Comparison of ENCODE assay signal across 16 mouse cellular contexts in the genomic region with DNA sequence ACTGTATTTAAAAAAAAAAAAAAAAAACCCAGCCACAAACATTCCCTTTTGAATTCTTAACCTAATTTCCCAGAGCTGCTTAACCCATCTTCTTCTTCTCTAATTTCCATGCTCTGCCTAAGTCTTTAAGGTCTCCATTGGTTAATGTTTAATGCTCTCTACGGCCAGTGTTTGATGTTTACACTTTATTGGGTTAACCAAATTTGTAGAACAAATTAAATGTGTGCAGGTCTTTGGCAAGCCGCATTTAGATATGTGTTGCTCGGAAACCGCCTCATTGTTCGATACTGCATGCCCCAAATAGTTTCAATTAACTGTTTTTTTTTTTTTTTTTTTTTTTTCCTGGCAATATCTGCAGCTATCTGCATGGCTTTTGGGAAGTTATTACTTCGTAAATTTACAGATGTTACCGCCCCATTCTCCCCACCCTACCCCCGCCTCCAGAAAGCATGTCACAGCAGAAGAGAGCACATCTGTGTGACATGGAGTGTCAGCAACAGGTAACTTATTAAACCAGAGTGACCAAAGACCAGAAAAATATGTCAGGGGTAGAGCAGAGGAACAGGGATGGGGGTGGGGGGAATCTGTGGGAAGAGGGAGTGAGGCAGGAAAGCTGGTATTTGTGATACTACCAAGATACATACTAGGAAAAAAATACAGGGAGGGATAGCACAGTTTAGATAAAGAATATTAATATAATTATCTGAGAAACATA.
DNase-seq lines count a peak whose midpoint lies in the region; ATAC-seq and TF ChIP-seq lines count a peak whose summit lies in the region.
"Had no signal": no experiment of that assay in that cellular context is flagged by ENCODE, and none has a peak within 500 bp of the region (broad histone marks: within the 10 kb centered on the region; RNA-seq: fewer than 3 reads in every experiment).

No protein-coding gene starts in this region.

- TF ChIP-seq EP300 in liver, postnatal 0 days (IDR thresholded peaks at IDR 0.05; ENCODE audit: low read depth) = no peak

- no peak for TF ChIP-seq CTCF in kidney, adult 2 months (conservative IDR thresholded peaks at IDR 0.05; ENCODE audit: insufficient read depth, insufficient read length, low read depth, low read length)
- no peak for TF ChIP-seq CTCF in liver, postnatal 0 days (IDR thresholded peaks at IDR 0.05; ENCODE audit: low read depth)

- no peak for ATAC-seq in midbrain, embryonic 11.5 days (ENCODE audit: low FRiP score)
- ATAC-seq in midbrain, embryonic 16.5 days = no peak
- ATAC-seq in liver, postnatal 0 days = peak; percentile 88
- ATAC-seq in forebrain, embryonic 11.5 days (replicated peaks; ENCODE audit: low FRiP score) = no peak
- no peak for ATAC-seq in granulocyte monocyte progenitor cell, adult 5-6 weeks (replicated peaks; ENCODE audit: poor library complexity, severe bottlenecking)
- ATAC-seq: CD4-positive, CD25-positive, alpha-beta regulatory T cell, adult 4 months had no signal

- H3K4me3 ChIP-seq in midbrain, embryonic 11.5 days (ENCODE audit: low read depth, low read length) = no peak overlapping the region
- H3K4me3 ChIP-seq in midbrain, embryonic 16.5 days (ENCODE audit: low read depth, low read length) = no peak overlapping the region
- no peak overlapping the region for H3K4me3 ChIP-seq in kidney, adult 2 months (ENCODE audit: insufficient read depth, low read depth, low read length)
- H3K4me3 ChIP-seq in liver, postnatal 0 days (ENCODE audit: low read depth, low read length) = no peak overlapping the region
- H3K4me3 ChIP-seq in forebrain, embryonic 11.5 days (ENCODE audit: low read depth, low read length) = no peak overlapping the region
- H3K4me3 ChIP-seq: neural tube, embryonic 12.5 days had no signal

- no peak for TF ChIP-seq POLR2A in kidney, adult 2 months (IDR thresholded peaks at IDR 0.05; ENCODE audit: low read depth, low read length)

- peak; percentile 64 for DNase-seq in midbrain, embryonic 11.5 days (ENCODE audit: low spot score, missing footprints)
- DNase-seq in kidney, adult 2 months = peak; percentile 82
- peak; percentile 44 for DNase-seq in kidney, postnatal 10 days
- peak; percentile 48 for DNase-seq in liver, postnatal 0 days
- no peak for DNase-seq in forebrain, embryonic 11.5 days (ENCODE audit: low spot score)
- DNase-seq: adrenal gland, adult 8-10 months; cerebellum, adult 9-10 months; embryo, embryonic 11 days; gastrocnemius, postnatal 10 days; lung, adult 2 months; thymus, postnatal 14 days had no signal

- no peak overlapping the region for H3K9ac ChIP-seq in midbrain, embryonic 11.5 days (ENCODE audit: low read length)
- no peak overlapping the region for H3K9ac ChIP-seq in midbrain, embryonic 16.5 days (ENCODE audit: low read depth, low read length)
- H3K9ac ChIP-seq in liver, postnatal 0 days (replicated peaks) = no peak overlapping the region
- H3K9ac ChIP-seq in forebrain, embryonic 11.5 days (ENCODE audit: low read length) = no peak overlapping the region
- H3K9ac ChIP-seq: neural tube, embryonic 12.5 days had no signal

- no peaks in the 10 kb centered on the region for H3K9me3 ChIP-seq in midbrain, embryonic 11.5 days (ENCODE audit: control insufficient read depth, low read length)
- H3K9me3 ChIP-seq in midbrain, embryonic 16.5 days (replicated peaks; ENCODE audit: control insufficient read depth, low read length, poor library complexity, severe bottlenecking) = no peaks in the 10 kb centered on the region
- no peaks in the 10 kb centered on the region for H3K9me3 ChIP-seq in liver, postnatal 0 days (ENCODE audit: low read length)
- no peaks in the 10 kb centered on the region for H3K9me3 ChIP-seq in forebrain, embryonic 11.5 days (ENCODE audit: control insufficient read depth, low read length)
- H3K9me3 ChIP-seq: neural tube, embryonic 12.5 days had no signal

- H3K4me2 ChIP-seq in midbrain, embryonic 11.5 days = no peak overlapping the region
- no peak overlapping the region for H3K4me2 ChIP-seq in midbrain, embryonic 16.5 days (ENCODE audit: low read length)
- H3K4me2 ChIP-seq in liver, postnatal 0 days (ENCODE audit: low read depth, low read length) = peak overlapping the region; percentile 35; the same call in 1 of the 2 replicates
- no peak overlapping the region for H3K4me2 ChIP-seq in forebrain, embryonic 11.5 days (ENCODE audit: low read depth, low read length, severe bottlenecking)
- H3K4me2 ChIP-seq: heart, embryonic 11.5 days; neural tube, embryonic 12.5 days had no signal

- no peak overlapping the region for H3K27ac ChIP-seq in midbrain, embryonic 11.5 days (ENCODE audit: low read depth, low read length)
- no peak overlapping the region for H3K27ac ChIP-seq in midbrain, embryonic 16.5 days (ENCODE audit: low read length)
- H3K27ac ChIP-seq in kidney, adult 2 months (ENCODE audit: insufficient read depth, low read depth, low read length) = 0 out of 2 replicates have a peak overlapping the region, but pooled peaks have one; percentile 52
- peak overlapping the region; percentile 74 for H3K27ac ChIP-seq in liver, postnatal 0 days (ENCODE audit: low read depth)
- H3K27ac ChIP-seq in forebrain, embryonic 11.5 days (ENCODE audit: low read depth, low read length) = no peak overlapping the region
- H3K27ac ChIP-seq: neural tube, embryonic 12.5 days had no signal

- 88% methylated on average over 8 of the region's 8 CpGs for WGBS in midbrain, embryonic 11.5 days
- WGBS in midbrain, embryonic 16.5 days = 68% methylated on average over 8 of the region's 8 CpGs
- WGBS in kidney, adult 2 months = 28% methylated on average over 8 of the region's 8 CpGs
- 65% methylated on average over 8 of the region's 8 CpGs for WGBS in liver, postnatal 0 days (ENCODE audit: insufficient replicate concordance)
- WGBS in forebrain, embryonic 11.5 days = 81% methylated on average over 8 of the region's 8 CpGs

- peaks cover 11% of the 10 kb centered on the region for H3K4me1 ChIP-seq in midbrain, embryonic 11.5 days (ENCODE audit: control insufficient read depth, insufficient read depth, low read length)
- H3K4me1 ChIP-seq in midbrain, embryonic 16.5 days (ENCODE audit: control insufficient read depth, insufficient read depth, low read length) = peaks cover 9% of the 10 kb centered on the region; the same call in 1 of the 2 replicates
- H3K4me1 ChIP-seq in kidney, adult 2 months (ENCODE audit: control insufficient read depth, insufficient read depth, low read length) = peaks cover 18% of the 10 kb centered on the region
- peaks cover 5% of the 10 kb centered on the region; the same call in 1 of the 2 replicates for H3K4me1 ChIP-seq in liver, postnatal 0 days (ENCODE audit: insufficient read depth)
- H3K4me1 ChIP-seq in forebrain, embryonic 11.5 days (replicated peaks; ENCODE audit: control insufficient read depth, insufficient read depth, low read length) = peaks cover 4% of the 10 kb centered on the region; the same call in 1 of the 2 replicates

- no peaks in the 10 kb centered on the region for H3K36me3 ChIP-seq in midbrain, embryonic 11.5 days (ENCODE audit: control insufficient read depth, insufficient read depth, low read length)
- no peaks in the 10 kb centered on the region for H3K36me3 ChIP-seq in midbrain, embryonic 16.5 days (ENCODE audit: control insufficient read depth, insufficient read depth, low read length)
- no peaks in the 10 kb centered on the region for H3K36me3 ChIP-seq in kidney, adult 2 months (ENCODE audit: control insufficient read depth, insufficient read depth, low read length)
- no peaks in the 10 kb centered on the region for H3K36me3 ChIP-seq in liver, postnatal 0 days (replicated peaks; ENCODE audit: insufficient read depth, low read length)
- no peaks in the 10 kb centered on the region for H3K36me3 ChIP-seq in forebrain, embryonic 11.5 days (ENCODE audit: control insufficient read depth, insufficient read depth, low read length)
- H3K36me3 ChIP-seq: neural tube, embryonic 12.5 days had no signal

- H3K27me3 ChIP-seq in midbrain, embryonic 11.5 days (ENCODE audit: control insufficient read depth, insufficient read depth, low read length) = no peaks in the 10 kb centered on the region
- no peaks in the 10 kb centered on the region for H3K27me3 ChIP-seq in midbrain, embryonic 16.5 days (ENCODE audit: control insufficient read depth, insufficient read depth, low read depth, low read length)
- no peaks in the 10 kb centered on the region for H3K27me3 ChIP-seq in kidney, adult 2 months (replicated peaks; ENCODE audit: control insufficient read depth, insufficient read depth, low read length)
- H3K27me3 ChIP-seq in liver, postnatal 0 days (ENCODE audit: insufficient read depth, low read length) = no peaks in the 10 kb centered on the region
- no peaks in the 10 kb centered on the region for H3K27me3 ChIP-seq in forebrain, embryonic 11.5 days (ENCODE audit: control insufficient read depth, insufficient read depth, low read length)
- H3K27me3 ChIP-seq: neural tube, embryonic 12.5 days had no signal

Comparison
In these comparisons a context has a peak if more than half of its experiments do, and no peak if none do; other contexts are left out.
1. H3K27ac ChIP-seq: peak in kidney, adult 2 months (single experiment) and liver, postnatal 0 days (single experiment); none in midbrain, embryonic 11.5 days (single experiment), midbrain, embryonic 16.5 days (single experiment) and forebrain, embryonic 11.5 days (single experiment).